Mouse (Mus musculus) brain, adult 2 months (tissue): Measurements from ENCODE around the gene Eipr1.
A peak's percentile ranks its signal among the peaks of the same experiment; 100 is the strongest.
"Not testable (repeated sequence)": the region's sequence is repeated elsewhere in the genome, so short reads cannot be mapped to it uniquely, and the experiment has no call there.

ENCODE experiments used
- DNase-seq: peaks from one replicate; pipeline ENCODE4 v3.0.0; 2011; ENCODE audit warnings: low read depth, low spot score

Eipr1 gene

GRCm38 (mm10) chr12:28887712-28888111 lies 136.1 kb downstream of the Eipr1 start:
- no peak for DNase-seq

GRCm38 (mm10) chr12:28889068-28889674 lies 137.6 kb downstream of the Eipr1 start:
- DNase-seq: peak; percentile 77

- peak; percentile 75 for DNase-seq
Measured at GRCm38 (mm10) chr12:28891523-28891922, 139.9 kb downstream of the Eipr1 start.

- peak; percentile 73 for DNase-seq
Measured at GRCm38 (mm10) chr12:28896577-28896976, 145.0 kb downstream of the Eipr1 start.

- DNase-seq: no peak
Measured at GRCm38 (mm10) chr12:28898307-28898706, 146.7 kb downstream of the Eipr1 start.

- DNase-seq: no peak
Measured at GRCm38 (mm10) chr12:28899696-28900095, 148.1 kb downstream of the Eipr1 start.

GRCm38 (mm10) chr12:28900341-28900740 lies 148.7 kb downstream of the Eipr1 start:
- DNase-seq: no peak

GRCm38 (mm10) chr12:28902132-28902531 lies 150.5 kb downstream of the Eipr1 start:
- no peak for DNase-seq

GRCm38 (mm10) chr12:28903082-28903481 lies 151.5 kb downstream of the Eipr1 start:
- DNase-seq: no peak

GRCm38 (mm10) chr12:28905486-28905885 lies 153.9 kb downstream of the Eipr1 start:
- DNase-seq: no peak

- DNase-seq: no peak
Measured at GRCm38 (mm10) chr12:28906016-28906415, 154.4 kb downstream of the Eipr1 start.

GRCm38 (mm10) chr12:28906809-28907297 lies 155.2 kb downstream of the Eipr1 start:
- DNase-seq: no peak

- no peak for DNase-seq
Measured at GRCm38 (mm10) chr12:28907814-28908213, 156.2 kb downstream of the Eipr1 start.

GRCm38 (mm10) chr12:28909851-28910250 lies 158.2 kb downstream of the Eipr1 start:
- no peak for DNase-seq

GRCm38 (mm10) chr12:28910568-28910967 lies 159.0 kb downstream of the Eipr1 start:
- no peak for DNase-seq

- DNase-seq: no peak
Measured at GRCm38 (mm10) chr12:28912351-28912936, 160.8 kb downstream of the Eipr1 start.

- DNase-seq: no peak
Measured at GRCm38 (mm10) chr12:28913099-28913498, 161.5 kb downstream of the Eipr1 start.

GRCm38 (mm10) chr12:28914056-28914455 lies 162.5 kb downstream of the Eipr1 start:
- not testable (repeated sequence) for DNase-seq
